Mouse (Mus musculus): ENCODE results near the gene Mbtd1. TPM values are rescaled to one million over a fixed set of nuclear protein-coding genes. Genes with fewer than 3 reads are reported as not detected.

Gene Mbtd1
- polyA plus RNA-seq, 1 experiment from 2014 or later, result 18.9 TPM

DNA sequence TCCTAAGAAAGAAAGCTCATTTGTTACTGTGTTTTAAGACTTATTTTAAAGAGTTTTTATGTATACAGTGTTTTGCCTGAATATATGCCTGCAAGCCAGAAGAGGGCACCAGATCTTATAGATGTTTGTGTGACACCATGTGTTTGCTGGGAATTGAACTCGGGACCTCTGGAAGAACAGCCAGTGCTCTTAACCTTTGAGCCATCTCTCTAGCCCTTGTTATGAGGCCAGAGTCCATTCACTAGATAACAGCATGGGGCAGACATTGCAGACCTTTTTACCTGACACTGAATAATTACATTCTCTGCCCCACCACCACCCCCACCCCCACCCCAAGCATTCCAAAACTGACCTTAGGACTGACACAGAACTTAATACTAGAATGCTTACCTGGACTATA lies 64.4 kb downstream of the Mbtd1 start:
- Histone ChIP-seq H3K9ac (replicated peaks) (no peak overlapping the region), H3K27ac (replicated peaks) (no peak overlapping the region), H3K4me2 (no peak overlapping the region), H3K9me3 (replicated peaks) (no peaks in the 10 kb centered on the region), H3K4me3 (replicated peaks) (no peak overlapping the region), H3K4me1 (peaks cover 27% of the 10 kb centered on the region), H3K36me3 (peaks cover 40% of the 10 kb centered on the region), H3K27me3 (replicated peaks) (no peaks in the 10 kb centered on the region)
- WGBS, result 100% methylated on average over 1 of the region's 1 CpGs
- ATAC-seq (ENCODE audit: low FRiP score), result no peak

GRCm38 (mm10) chr11:93952376-93952775 lies 66.7 kb downstream of the Mbtd1 start:
- H3K9me3 ChIP-seq (replicated peaks), result no peaks in the 10 kb centered on the region
- WGBS, result 90% methylated on average over 5 of the region's 5 CpGs
- H3K27me3 ChIP-seq (replicated peaks), result no peaks in the 10 kb centered on the region
- peaks cover 38% of the 10 kb centered on the region for H3K4me1 ChIP-seq
- H3K4me2 ChIP-seq, result no peak overlapping the region
- no peak overlapping the region for H3K4me3 ChIP-seq (replicated peaks)
- H3K36me3 ChIP-seq, result peaks cover 34% of the 10 kb centered on the region
- no peak overlapping the region for H3K9ac ChIP-seq (replicated peaks)
- ATAC-seq (ENCODE audit: low FRiP score), result no peak
- no peak overlapping the region for H3K27ac ChIP-seq (replicated peaks)

GRCm38 (mm10) chr11:93954738-93955255 lies 69.1 kb downstream of the Mbtd1 start:
- Histone ChIP-seq H3K27ac (replicated peaks) (peak overlapping the region; percentile 86), H3K9me3 (replicated peaks) (no peaks in the 10 kb centered on the region), H3K4me1 (peaks cover 38% of the 10 kb centered on the region), H3K4me2 (peak overlapping the region; percentile 95), H3K27me3 (replicated peaks) (no peaks in the 10 kb centered on the region), H3K4me3 (replicated peaks) (peak overlapping the region; percentile 61), H3K36me3 (peaks cover 43% of the 10 kb centered on the region), H3K9ac (replicated peaks) (peak overlapping the region; percentile 69)
- 45% methylated on average over 13 of the region's 13 CpGs for WGBS
- ATAC-seq (ENCODE audit: low FRiP score), result peak; percentile 39

DNA sequence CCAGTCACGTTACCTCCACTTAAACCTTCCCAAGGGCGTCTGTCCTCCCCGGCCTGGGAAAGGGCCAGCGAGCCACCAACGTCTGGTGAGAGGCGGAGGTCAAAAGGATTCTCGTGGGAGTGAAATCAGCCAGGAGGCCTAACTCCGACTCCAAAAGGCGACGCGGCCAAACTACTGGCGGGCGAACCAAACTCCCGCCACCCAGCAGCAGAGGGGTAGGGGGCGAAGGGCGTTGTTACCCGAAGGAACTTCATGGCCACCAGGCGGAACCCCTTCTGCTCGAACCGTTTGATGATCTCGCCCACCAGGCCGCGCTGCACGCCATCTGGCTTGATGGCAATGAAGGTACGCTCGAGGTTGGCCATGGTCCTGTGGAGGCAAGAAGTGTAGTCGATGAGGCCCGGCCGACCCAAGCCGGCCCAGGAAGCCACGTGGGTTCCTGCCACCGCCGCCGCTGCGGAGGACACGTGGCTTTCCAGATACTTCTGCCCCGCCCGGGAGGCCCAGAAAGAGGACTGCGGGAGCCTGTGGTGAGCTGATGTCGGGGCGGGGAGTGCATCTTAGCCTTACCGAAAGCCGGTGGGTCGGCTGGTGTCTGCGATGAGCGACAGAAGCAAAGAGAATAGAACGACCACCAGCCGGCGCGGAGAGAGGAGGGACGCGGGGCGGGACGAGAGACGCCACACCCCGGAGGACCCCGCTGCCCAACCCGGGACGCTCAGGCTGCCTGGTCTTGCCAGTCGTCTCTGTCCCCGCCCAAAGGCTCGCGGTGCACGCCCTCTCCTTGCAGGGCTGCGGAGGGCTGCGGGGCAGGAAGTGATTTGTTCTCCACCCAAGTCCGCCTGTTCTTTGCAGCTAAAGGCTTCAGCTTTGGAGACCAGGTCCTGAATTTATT lies 69.9 kb downstream of the Mbtd1 start:
- peaks cover 45% of the 10 kb centered on the region for H3K36me3 ChIP-seq
- peak overlapping the region; percentile 69 for H3K9ac ChIP-seq (replicated peaks)
- peak overlapping the region; percentile 86 for H3K27ac ChIP-seq (replicated peaks)
- H3K27me3 ChIP-seq (replicated peaks), result no peaks in the 10 kb centered on the region
- peak; percentile 97 for ATAC-seq (ENCODE audit: low FRiP score)
- no peaks in the 10 kb centered on the region for H3K9me3 ChIP-seq (replicated peaks)
- under 1% methylated on average over 54 of the region's 67 CpGs for WGBS
- H3K4me1 ChIP-seq, result peaks cover 38% of the 10 kb centered on the region
- H3K4me3 ChIP-seq (replicated peaks), result peak overlapping the region; percentile 61
- peak overlapping the region; percentile 95 for H3K4me2 ChIP-seq

GRCm38 (mm10) chr11:93956159-93956558 lies 70.5 kb downstream of the Mbtd1 start, which contains the start of gene Nme2:
TSS of gene Nme2 (minus strand) at chr11:93956259.
- peak within 1 kb of the TSS; percentile 86 for H3K27ac ChIP-seq (replicated peaks)
- no peaks in the 10 kb centered on the region for H3K27me3 ChIP-seq (replicated peaks)
- 5% methylated on average over 6 of the region's 6 CpGs for WGBS
- H3K4me1 ChIP-seq, result peaks cover 38% of the 10 kb centered on the region
- 0 out of 2 replicates have a peak, but pooled peaks have one; percentile 30 for ATAC-seq (ENCODE audit: low FRiP score)
- H3K4me3 ChIP-seq (replicated peaks), result peak within 1 kb of the TSS; percentile 61
- no peaks in the 10 kb centered on the region for H3K9me3 ChIP-seq (replicated peaks)
- peaks cover 45% of the 10 kb centered on the region for H3K36me3 ChIP-seq
- H3K9ac ChIP-seq (replicated peaks), result peak within 1 kb of the TSS; percentile 69
- peak within 1 kb of the TSS; percentile 95 for H3K4me2 ChIP-seq

GRCm38 (mm10) chr11:93957031-93957555 lies 71.4 kb downstream of the Mbtd1 start:
- Histone ChIP-seq H3K27ac (replicated peaks) (no peak overlapping the region), H3K27me3 (replicated peaks) (no peaks in the 10 kb centered on the region), H3K9ac (replicated peaks) (no peak overlapping the region), H3K4me3 (replicated peaks) (no peak overlapping the region), H3K4me1 (peaks cover 34% of the 10 kb centered on the region), H3K9me3 (replicated peaks) (no peaks in the 10 kb centered on the region), H3K36me3 (peaks cover 47% of the 10 kb centered on the region), H3K4me2 (no peak overlapping the region)
- ATAC-seq (ENCODE audit: low FRiP score), result no peak
- WGBS, result 86% methylated on average over 2 of the region's 2 CpGs

DNA sequence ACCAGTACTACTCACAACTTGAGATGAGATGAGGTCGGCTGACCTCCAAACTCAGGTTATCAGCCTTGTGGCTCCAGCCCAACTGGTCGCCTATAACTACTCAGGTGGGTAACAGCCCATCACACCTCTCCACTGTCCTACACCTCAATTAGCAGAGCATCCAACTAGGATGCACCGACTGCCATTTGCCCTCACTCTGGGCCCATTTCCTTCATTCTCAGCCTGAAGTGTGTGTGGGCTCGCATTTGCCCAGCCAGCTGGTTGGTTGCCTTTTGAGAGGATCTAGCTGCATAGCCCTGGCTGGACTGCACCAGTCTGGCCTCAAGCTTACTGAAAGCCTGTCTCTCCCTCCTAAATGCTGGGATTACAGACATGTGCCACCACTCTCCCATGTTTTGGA lies 72.1 kb downstream of the Mbtd1 start:
- Histone ChIP-seq H3K4me2 (no peak overlapping the region), H3K27ac (replicated peaks) (no peak overlapping the region), H3K4me1 (peaks cover 27% of the 10 kb centered on the region), H3K4me3 (replicated peaks) (no peak overlapping the region), H3K27me3 (replicated peaks) (no peaks in the 10 kb centered on the region), H3K36me3 (peaks cover 49% of the 10 kb centered on the region), H3K9ac (replicated peaks) (no peak overlapping the region), H3K9me3 (replicated peaks) (no peaks in the 10 kb centered on the region)
- WGBS, result 84% methylated on average over 4 of the region's 4 CpGs
- ATAC-seq (ENCODE audit: low FRiP score), result no peak

DNA sequence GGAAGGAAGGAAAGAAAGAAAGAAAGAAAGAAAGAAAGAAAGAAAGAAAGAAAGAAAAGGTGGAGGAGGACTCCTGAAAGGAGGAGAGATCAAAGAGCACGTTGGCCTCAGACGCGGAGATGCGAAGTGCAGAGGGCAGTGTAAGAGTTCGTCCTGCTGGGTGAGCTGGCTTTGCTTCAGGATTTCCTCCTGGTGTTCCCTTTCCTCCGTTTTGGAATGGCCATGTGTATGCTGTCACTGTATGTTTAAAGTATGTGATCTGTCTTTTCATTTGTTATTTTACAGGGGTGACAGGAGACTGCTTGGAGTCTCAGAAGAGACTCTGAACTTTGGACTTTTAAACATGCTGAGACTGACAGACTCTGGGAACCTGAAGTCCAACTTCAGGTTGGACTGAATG lies 75.8 kb downstream of the Mbtd1 start:
- Histone ChIP-seq H3K9ac (replicated peaks) (no peak overlapping the region), H3K4me3 (replicated peaks) (no peak overlapping the region), H3K9me3 (replicated peaks) (no peaks in the 10 kb centered on the region), H3K36me3 (peaks cover 76% of the 10 kb centered on the region), H3K27me3 (replicated peaks) (no peaks in the 10 kb centered on the region), H3K4me2 (no peak overlapping the region), H3K4me1 (peaks cover 7% of the 10 kb centered on the region), H3K27ac (replicated peaks) (no peak overlapping the region)
- ATAC-seq (ENCODE audit: low FRiP score), result no peak
- WGBS, result 92% methylated on average over 6 of the region's 6 CpGs

- H3K27ac ChIP-seq (replicated peaks), result no peak overlapping the region
- no peaks in the 10 kb centered on the region for H3K9me3 ChIP-seq (replicated peaks)
- no peak for ATAC-seq (ENCODE audit: low FRiP score)
- H3K27me3 ChIP-seq (replicated peaks), result no peaks in the 10 kb centered on the region
- WGBS, result 75% methylated on average over 4 of the region's 4 CpGs
- peaks cover 14% of the 10 kb centered on the region for H3K4me1 ChIP-seq
- no peak overlapping the region for H3K4me3 ChIP-seq (replicated peaks)
- H3K4me2 ChIP-seq, result no peak overlapping the region
- no peak overlapping the region for H3K9ac ChIP-seq (replicated peaks)
- peaks cover 72% of the 10 kb centered on the region for H3K36me3 ChIP-seq
Measured at GRCm38 (mm10) chr11:93963013-93963412, 77.4 kb downstream of the Mbtd1 start.

- ATAC-seq (ENCODE audit: low FRiP score), result no peak
- peaks cover 50% of the 10 kb centered on the region for H3K36me3 ChIP-seq
- 96% methylated on average over 6 of the region's 6 CpGs for whole genome bisulfite sequencing
Measured at GRCm38 (mm10) chr11:93965391-93965790, 79.7 kb downstream of the Mbtd1 start.

DNA sequence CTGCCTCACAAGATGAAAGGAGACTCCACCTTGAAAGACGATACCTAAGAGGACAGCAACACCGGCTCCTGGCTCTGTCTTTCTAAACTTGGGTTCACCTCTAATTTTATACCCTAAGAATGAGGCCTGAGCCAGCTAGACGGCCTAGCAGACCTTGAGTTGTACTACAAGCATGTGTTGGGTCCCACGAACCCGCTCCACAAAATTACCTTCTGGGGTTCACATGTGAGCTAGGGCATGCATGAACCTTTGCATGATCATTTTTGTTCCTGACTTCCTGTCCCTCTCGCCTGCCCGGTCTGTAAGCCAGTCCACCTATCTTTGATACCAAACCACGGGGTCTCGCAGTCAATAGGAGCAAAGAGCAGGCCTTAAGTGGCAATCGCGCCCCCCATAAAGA lies 81.7 kb downstream of the Mbtd1 start:
- Histone ChIP-seq H3K9me3 (replicated peaks) (no peaks in the 10 kb centered on the region), H3K27me3 (replicated peaks) (no peaks in the 10 kb centered on the region), H3K9ac (replicated peaks) (peak overlapping the region; percentile 64), H3K4me3 (replicated peaks) (peak overlapping the region; percentile 75), H3K4me1 (peaks cover 22% of the 10 kb centered on the region), H3K4me2 (peak overlapping the region; percentile 83), H3K36me3 (peaks cover 33% of the 10 kb centered on the region), H3K27ac (replicated peaks) (peak overlapping the region; percentile 87)
- WGBS, result 5% methylated on average over 11 of the region's 11 CpGs
- peak; percentile 19; the same call in 1 of the 2 replicates for ATAC-seq (ENCODE audit: low FRiP score)

More at GRCm38 (mm10) chr11:93965391-93965790, 79.7 kb downstream of the Mbtd1 start:
- H3K9ac ChIP-seq (replicated peaks), result no peak overlapping the region
- H3K4me2 ChIP-seq, result no peak overlapping the region
- H3K27me3 ChIP-seq (replicated peaks), result no peaks in the 10 kb centered on the region
- no peaks in the 10 kb centered on the region for H3K9me3 ChIP-seq (replicated peaks)
- no peak overlapping the region for H3K27ac ChIP-seq (replicated peaks)
- no peak overlapping the region for H3K4me3 ChIP-seq (replicated peaks)
- H3K4me1 ChIP-seq, result peaks cover 22% of the 10 kb centered on the region
